Mouse (Mus musculus): Measurements from ENCODE around the gene 6820408C15Rik. TPM values are rescaled to one million over a fixed set of nuclear protein-coding genes. Genes with fewer than 3 reads are reported as not detected.
A peak's percentile ranks its signal among the peaks of the same experiment; 100 is the strongest.

The 6820408C15Rik gene
- polyA plus RNA-seq, 1 experiment from 2014 or later, result 0.49 TPM

DNA sequence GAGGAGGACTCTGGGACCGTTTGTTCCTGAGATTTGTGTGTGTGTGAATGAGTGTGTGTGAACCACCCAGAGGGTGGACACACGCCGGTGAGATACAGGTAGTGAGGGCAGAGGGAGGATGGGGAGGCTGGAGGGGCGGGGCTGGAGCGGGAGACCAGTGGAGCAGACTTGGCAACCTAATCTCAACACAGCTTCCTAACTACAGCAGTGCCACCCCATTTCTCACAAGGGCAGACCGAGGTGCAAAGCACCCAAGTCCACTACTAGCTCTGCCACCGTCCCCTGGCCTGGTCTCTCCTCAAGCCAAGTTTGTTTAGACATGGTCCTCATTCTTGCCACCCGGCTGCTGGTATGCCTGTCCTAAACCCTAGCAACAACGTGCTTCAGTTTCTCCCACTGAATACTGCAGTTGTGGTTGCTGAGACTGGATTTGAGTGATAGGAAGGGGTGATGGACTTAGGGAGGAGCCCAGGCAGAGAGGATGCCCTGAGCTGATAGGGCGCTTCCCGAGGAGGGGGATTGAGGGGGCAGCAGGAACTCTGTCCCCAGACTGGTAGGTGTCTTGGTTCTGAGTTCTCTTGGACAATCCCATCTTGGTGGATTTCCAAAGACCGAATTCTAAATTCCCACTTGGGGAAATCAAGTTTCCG is 20.0 kb upstream of the 6820408C15Rik start:
- H3K27me3 ChIP-seq (replicated peaks), result no peaks in the 10 kb centered on the region
- no peaks in the 10 kb centered on the region for H3K36me3 ChIP-seq
- H3K9ac ChIP-seq, result peak overlapping the region; percentile 45
- peaks cover 36% of the 10 kb centered on the region for H3K4me1 ChIP-seq (replicated peaks)
- no peak overlapping the region for H3K27ac ChIP-seq
- H3K4me2 ChIP-seq (replicated peaks), result peak overlapping the region; percentile 96
- no peak for ATAC-seq
- 25% methylated on average over 13 of the region's 13 CpGs for whole genome bisulfite sequencing
- H3K4me3 ChIP-seq (replicated peaks), result peak overlapping the region; percentile 82
- no peaks in the 10 kb centered on the region for H3K9me3 ChIP-seq

DNA sequence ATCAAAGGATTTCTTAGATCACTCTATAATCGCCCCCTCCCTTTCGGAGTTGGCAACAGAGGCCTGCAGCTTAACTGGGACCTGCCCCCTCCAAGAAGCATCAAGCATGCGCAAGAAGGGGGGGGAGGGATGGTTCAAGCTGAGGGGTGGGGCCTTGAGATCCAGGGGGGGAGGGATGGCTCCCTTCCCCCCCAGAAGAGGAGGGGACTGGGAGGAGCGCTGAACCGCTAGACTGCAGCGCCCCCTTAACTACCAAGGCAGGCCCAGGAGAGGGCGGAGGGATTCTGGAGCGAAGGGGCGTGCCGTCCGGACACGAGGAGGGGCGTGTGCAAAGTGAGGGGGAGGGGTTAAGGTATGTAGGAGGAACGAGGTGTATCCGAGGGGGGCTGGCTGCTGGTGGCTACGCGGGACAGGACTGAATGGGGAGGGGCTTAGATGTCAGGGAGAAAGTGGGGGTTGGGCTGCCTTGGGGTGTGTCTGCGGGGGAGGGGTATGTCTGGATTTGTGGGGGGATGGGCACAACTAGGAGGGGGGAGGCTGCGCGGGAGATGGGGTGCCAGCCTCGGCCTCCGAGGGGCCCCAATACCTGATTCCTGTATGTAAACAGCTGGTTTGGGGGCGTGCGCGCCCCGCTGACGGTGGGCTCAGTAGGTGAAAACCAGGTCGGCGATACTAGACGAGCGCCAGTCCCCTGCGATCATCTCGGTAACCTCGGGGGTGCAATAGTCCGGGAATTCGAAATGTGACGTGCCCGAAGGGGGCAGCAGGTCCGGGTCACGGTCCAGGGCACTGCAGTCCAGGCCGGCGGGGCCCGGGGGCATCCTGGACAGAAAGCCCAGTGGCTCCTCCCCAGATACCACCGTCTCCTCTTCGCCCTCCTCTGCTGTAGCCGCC is 19.0 kb upstream of the 6820408C15Rik start:
- Histone ChIP-seq H3K9me3 (no peaks in the 10 kb centered on the region), H3K9ac (peak overlapping the region; percentile 82), H3K36me3 (no peaks in the 10 kb centered on the region), H3K4me2 (replicated peaks) (peak overlapping the region; percentile 96), H3K27me3 (replicated peaks) (no peaks in the 10 kb centered on the region), H3K4me1 (replicated peaks) (peaks cover 36% of the 10 kb centered on the region), H3K4me3 (replicated peaks) (peak overlapping the region; percentile 82), H3K27ac (peak overlapping the region; percentile 99)
- ATAC-seq, result peak; percentile 65
- WGBS, result under 1% methylated on average over 45 of the region's 46 CpGs

DNA sequence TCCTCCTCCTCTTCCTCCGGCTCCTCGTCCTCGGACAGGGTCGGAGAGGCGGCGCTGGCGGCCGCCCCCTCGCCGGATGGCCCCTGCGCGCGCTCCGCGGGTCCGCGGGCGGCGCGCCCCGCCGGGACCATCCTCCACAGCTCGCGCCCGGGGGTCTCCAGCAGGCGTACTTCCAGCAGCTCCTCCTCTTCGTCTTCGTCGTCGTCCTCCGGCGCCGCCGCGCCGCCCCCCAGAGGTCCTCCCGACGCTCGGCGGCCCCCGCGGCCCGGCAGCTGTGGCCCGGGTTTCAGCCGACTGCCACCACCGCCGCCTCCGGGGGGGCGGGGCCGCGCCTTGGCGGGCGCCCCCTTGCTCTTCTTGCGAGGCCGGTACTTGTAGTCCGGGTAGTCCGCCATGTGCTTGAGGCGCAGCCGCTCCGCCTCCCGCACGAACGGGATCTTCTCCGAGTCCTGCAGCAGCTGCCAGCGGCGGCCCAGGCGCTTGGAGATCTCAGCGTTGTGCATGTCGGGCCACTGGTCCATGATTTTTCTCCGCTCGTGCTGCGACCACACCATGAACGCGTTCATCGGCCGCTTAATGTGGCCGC is 18.3 kb upstream of the 6820408C15Rik start:
- peak; percentile 26 for ATAC-seq
- no peaks in the 10 kb centered on the region for H3K9me3 ChIP-seq
- H3K27ac ChIP-seq, result peak overlapping the region; percentile 99
- H3K27me3 ChIP-seq (replicated peaks), result no peaks in the 10 kb centered on the region
- H3K9ac ChIP-seq, result peak overlapping the region; percentile 82
- under 1% methylated on average over 73 of the region's 77 CpGs for WGBS
- H3K4me2 ChIP-seq (replicated peaks), result peak overlapping the region; percentile 96
- H3K4me1 ChIP-seq (replicated peaks), result peaks cover 36% of the 10 kb centered on the region
- H3K36me3 ChIP-seq, result no peaks in the 10 kb centered on the region
- peak overlapping the region; percentile 82 for H3K4me3 ChIP-seq (replicated peaks)

DNA sequence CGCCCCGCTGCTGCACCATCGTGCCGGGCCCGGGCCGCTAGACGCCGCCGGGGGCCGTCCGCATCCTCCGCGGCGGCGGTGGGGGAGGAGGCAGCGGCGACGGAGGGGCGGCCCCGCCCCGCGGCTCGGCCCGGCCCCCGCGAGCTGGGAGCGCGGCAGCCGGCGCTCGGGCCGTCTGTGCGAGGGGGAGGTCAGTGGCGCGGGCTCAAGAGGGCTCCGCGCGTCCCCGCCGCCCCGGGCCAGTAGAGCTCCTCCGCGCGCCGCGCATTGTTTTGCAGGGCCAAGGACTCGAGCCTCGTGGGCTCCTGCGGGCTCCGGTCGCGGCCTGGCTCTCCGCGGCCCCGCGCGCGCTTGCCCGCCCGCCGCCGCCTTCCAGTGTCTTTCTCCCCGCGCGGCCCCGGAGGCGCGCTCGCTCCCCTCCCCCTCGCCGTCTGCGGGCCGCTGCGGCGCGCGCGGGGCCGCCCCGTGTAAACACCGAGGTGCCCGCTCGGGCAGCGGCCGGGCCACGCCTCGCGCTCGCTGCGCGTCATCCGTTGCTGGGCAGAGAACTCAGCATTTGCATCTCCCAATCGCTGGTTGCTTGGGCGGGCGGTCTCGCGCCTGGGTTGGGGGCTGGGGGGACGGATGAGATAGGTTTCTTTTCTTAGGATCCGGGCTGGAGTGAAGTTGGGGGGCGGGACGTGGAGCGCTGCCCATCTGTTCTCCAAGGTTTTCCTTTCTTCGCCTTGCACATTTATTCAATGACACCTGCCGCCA is 17.5 kb upstream of the 6820408C15Rik start, which contains the start of gene Sox12:
Sox12 (minus strand) TSS at position 384 of the 756 bp plus-strand sequence.
- no peaks in the 10 kb centered on the region for H3K36me3 ChIP-seq
- peak within 1 kb of the TSS; percentile 99 for H3K27ac ChIP-seq
- peak; percentile 68 for ATAC-seq

DNA sequence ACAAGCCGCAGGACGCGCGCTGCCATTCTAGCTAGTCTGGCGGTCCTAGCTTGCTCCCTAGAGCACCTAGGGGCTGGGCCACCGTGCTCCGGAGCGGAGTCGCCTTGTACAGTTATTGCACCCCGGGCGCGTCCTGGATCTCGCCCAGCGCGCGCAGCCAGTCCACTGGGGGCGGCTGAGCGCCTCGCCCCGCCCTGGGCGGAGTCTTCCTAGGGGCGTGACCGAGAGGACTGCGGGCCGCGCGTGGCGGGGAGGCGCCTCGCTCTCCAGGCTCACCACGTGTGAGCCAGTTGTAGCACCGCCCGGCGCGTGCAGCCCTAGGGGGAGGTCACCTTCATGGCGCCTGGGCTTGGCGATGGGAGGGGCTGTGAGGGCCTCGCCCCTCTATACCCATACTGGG is 16.7 kb upstream of the 6820408C15Rik start:
- Histone ChIP-seq H3K36me3 (no peaks in the 10 kb centered on the region), H3K4me2 (replicated peaks) (peak overlapping the region; percentile 96), H3K4me1 (replicated peaks) (peaks cover 30% of the 10 kb centered on the region), H3K9me3 (no peaks in the 10 kb centered on the region), H3K9ac (peak overlapping the region; percentile 82), H3K27me3 (replicated peaks) (no peaks in the 10 kb centered on the region), H3K4me3 (replicated peaks) (peak overlapping the region; percentile 82), H3K27ac (peak overlapping the region; percentile 99)
- under 1% methylated on average over 38 of the region's 38 CpGs for WGBS
- ATAC-seq, result peak; percentile 86

More for the DNA sequence above, 17.5 kb upstream of the 6820408C15Rik start, which contains the start of gene Sox12:
- Histone ChIP-seq H3K27me3 (replicated peaks) (no peaks in the 10 kb centered on the region), H3K9ac (peak within 1 kb of the TSS; percentile 82), H3K4me1 (replicated peaks) (peaks cover 36% of the 10 kb centered on the region), H3K4me3 (replicated peaks) (peak within 1 kb of the TSS; percentile 82), H3K4me2 (replicated peaks) (peak within 1 kb of the TSS; percentile 96), H3K9me3 (no peaks in the 10 kb centered on the region)
- under 1% methylated on average over 76 of the region's 104 CpGs for WGBS

DNA sequence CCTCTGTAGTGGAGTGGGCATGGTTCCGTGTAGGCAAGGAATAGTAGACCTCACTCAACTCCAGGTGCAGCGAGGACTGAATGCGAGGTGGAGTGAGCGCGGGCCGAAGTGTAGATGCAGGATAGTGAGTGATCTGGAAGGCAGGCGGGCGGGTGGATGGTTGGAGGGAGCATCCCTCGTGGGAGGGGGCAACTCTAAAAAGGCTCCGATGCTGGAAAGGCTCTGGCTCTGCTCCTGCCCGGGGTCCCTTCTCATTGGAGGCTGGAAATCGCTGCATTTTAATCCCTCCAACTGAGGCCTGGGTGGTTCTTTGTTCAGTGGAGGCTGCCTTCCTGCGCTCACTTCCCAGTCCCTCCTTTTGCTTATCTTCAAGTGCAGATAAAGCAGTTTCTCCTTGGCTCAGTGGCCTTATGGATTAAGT is 16.3 kb upstream of the 6820408C15Rik start:
- peak overlapping the region; percentile 82 for H3K4me3 ChIP-seq (replicated peaks)
- peak overlapping the region; percentile 99 for H3K27ac ChIP-seq
- peak overlapping the region; percentile 96 for H3K4me2 ChIP-seq (replicated peaks)
- H3K27me3 ChIP-seq (replicated peaks), result no peaks in the 10 kb centered on the region
- H3K36me3 ChIP-seq, result no peaks in the 10 kb centered on the region
- peak; percentile 9 for ATAC-seq
- no peaks in the 10 kb centered on the region for H3K9me3 ChIP-seq
- WGBS, result under 1% methylated on average over 13 of the region's 13 CpGs
- peaks cover 26% of the 10 kb centered on the region for H3K4me1 ChIP-seq (replicated peaks)
- H3K9ac ChIP-seq, result peak overlapping the region; percentile 82

DNA sequence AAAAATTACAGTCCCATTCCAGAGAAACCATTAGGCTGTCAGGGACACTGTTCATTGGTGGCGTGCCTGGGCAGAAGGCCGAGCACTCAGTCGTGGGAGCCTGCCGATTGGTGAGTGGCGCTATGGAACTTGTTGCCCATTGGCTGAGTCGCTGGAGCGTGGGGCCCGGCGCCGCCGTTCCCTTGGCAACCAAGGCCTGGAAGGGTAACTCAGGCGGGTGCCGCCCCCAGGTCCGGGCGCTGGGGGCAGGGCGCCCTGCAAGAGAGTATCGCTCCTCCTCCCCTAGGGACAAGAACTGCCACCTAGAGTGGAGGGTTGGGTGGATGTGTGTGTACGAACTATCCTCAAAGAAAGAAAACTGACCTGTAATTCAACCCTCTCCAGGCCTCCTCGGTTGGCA is 9.3 kb upstream of the 6820408C15Rik start:
- ATAC-seq, result peak; percentile 98
- H3K4me2 ChIP-seq (replicated peaks), result peak overlapping the region; percentile 64
- WGBS, result under 1% methylated on average over 19 of the region's 19 CpGs

DNA sequence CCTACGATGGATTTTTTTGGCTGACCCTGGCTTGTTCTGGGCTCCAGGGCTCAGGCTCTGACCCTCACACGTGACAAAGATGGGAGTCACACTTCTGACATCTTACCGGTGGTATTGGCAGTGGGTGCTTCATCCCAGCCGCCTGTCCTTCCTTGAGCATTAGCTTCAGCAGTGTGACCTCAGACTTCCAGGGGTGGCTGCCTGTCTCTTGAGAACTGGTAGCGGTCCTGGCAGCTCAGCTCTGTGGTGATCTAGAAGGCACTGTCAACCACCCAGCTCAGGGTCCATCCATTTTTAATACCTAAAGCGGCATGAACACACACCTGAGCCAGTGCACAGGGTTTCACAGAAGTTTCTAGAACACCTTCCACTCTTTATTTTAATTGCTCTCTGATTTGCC is 5.6 kb upstream of the 6820408C15Rik start:
- ATAC-seq, result no peak
- Histone ChIP-seq H3K9me3 (no peaks in the 10 kb centered on the region), H3K4me1 (replicated peaks) (peaks cover 25% of the 10 kb centered on the region), H3K4me3 (replicated peaks) (no peak overlapping the region), H3K4me2 (replicated peaks) (no peak overlapping the region), H3K36me3 (no peaks in the 10 kb centered on the region), H3K27ac (peak overlapping the region; percentile 95), H3K9ac (no peak overlapping the region), H3K27me3 (replicated peaks) (no peaks in the 10 kb centered on the region)
- WGBS, result 66% methylated on average over 6 of the region's 6 CpGs

More for the DNA sequence above, 9.3 kb upstream of the 6820408C15Rik start:
- H3K4me3 ChIP-seq (replicated peaks), result peak overlapping the region; percentile 32
- H3K36me3 ChIP-seq, result no peaks in the 10 kb centered on the region
- H3K4me1 ChIP-seq (replicated peaks), result peaks cover 19% of the 10 kb centered on the region
- H3K9ac ChIP-seq, result peak overlapping the region; percentile 23
- H3K27me3 ChIP-seq (replicated peaks), result no peaks in the 10 kb centered on the region
- H3K9me3 ChIP-seq, result no peaks in the 10 kb centered on the region
- peak overlapping the region; percentile 42 for H3K27ac ChIP-seq

DNA sequence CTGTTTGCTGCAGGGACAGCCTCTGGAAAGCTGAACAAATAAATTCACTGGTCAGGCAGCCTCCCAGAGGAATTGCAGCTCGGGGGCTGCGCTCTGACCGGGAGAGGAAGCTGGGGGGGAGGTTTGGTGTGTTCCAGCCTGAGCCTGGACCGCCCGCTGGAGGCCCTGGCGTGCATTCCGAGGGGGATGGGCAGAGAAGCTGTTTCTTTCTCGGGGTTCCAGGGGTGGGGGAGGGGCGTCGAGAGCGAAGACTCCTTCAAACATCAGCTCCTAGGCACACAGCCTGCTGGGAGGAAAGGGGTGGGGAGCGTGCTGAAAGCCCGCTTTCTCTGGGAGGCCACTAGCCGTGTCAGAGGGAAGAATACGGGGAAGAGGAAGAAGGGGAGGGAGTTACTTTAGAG is 4.4 kb upstream of the 6820408C15Rik start:
- Histone ChIP-seq H3K4me2 (replicated peaks) (peak overlapping the region; percentile 79), H3K4me3 (replicated peaks) (peak overlapping the region; percentile 19), H3K9ac (peak overlapping the region; percentile 29), H3K36me3 (no peaks in the 10 kb centered on the region), H3K27me3 (replicated peaks) (no peaks in the 10 kb centered on the region), H3K4me1 (replicated peaks) (peaks cover 27% of the 10 kb centered on the region), H3K27ac (peak overlapping the region; percentile 95), H3K9me3 (no peaks in the 10 kb centered on the region)
- ATAC-seq, result peak; percentile 67
- WGBS, result 6% methylated on average over 15 of the region's 15 CpGs

DNA sequence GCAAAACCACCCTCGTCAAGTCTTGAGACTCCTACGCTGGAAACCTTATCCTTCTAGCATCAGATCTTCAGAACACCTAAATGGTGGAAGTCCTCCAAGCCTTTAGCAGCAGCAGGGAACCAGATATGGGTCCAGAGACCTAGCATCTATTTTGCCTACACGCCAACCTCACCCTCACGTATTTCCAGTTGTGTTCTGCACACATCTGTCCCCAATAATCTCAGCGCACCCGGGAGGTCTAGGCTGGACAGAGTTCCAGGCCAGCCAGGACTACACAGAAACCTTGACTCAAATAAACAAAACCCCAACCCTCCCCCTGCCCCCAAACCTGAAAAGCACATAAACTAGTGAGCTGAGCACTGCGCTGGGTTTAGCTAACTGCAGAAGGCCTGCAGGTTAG is 3.9 kb upstream of the 6820408C15Rik start:
- Histone ChIP-seq H3K4me2 (replicated peaks) (peak overlapping the region; percentile 79), H3K36me3 (no peaks in the 10 kb centered on the region), H3K4me1 (replicated peaks) (peaks cover 24% of the 10 kb centered on the region), H3K27me3 (replicated peaks) (no peaks in the 10 kb centered on the region), H3K4me3 (replicated peaks) (peak overlapping the region; percentile 19), H3K9me3 (no peaks in the 10 kb centered on the region), H3K27ac (peak overlapping the region; percentile 95), H3K9ac (peak overlapping the region; percentile 29)
- no peak for ATAC-seq
- 11% methylated on average over 7 of the region's 7 CpGs for WGBS

DNA sequence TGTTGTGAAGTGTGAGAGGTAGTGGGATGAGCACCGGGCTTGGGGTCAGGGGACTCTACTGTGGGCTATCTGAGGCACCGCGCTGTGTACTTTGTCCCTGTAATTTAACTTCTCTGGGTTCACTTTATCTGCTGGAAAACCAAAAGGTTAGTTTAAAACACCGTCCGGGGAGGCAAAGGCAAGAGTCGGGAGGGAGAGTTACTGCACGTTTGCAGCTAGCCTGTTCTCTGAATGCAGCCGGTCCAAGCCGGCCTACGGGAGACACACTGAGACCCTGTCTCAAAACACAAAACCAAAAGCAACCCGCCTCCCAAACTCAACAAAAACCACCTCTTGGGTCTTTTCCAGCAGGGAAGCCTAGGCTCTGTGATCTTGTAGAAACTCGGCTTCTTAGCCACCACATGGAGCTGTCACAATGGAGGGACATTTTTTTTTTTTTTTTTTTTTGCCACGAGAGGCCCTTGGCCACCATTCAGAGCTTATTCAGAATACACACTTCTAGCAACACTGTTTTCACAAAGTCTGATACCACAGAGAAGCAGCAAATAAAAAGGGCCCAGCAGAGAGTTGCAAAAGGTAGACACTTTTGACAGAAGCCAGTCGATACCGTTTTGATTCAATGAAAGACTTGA is 2.7 kb upstream of the 6820408C15Rik start:
- H3K27ac ChIP-seq, result peak overlapping the region; percentile 96
- no peaks in the 10 kb centered on the region for H3K27me3 ChIP-seq (replicated peaks)
- peak overlapping the region; percentile 99 for H3K9ac ChIP-seq
- no peaks in the 10 kb centered on the region for H3K36me3 ChIP-seq
- 4% methylated on average over 15 of the region's 15 CpGs for WGBS
- no peak for ATAC-seq
- peak overlapping the region; percentile 83 for H3K4me3 ChIP-seq (replicated peaks)
- no peaks in the 10 kb centered on the region for H3K9me3 ChIP-seq
- peaks cover 22% of the 10 kb centered on the region for H3K4me1 ChIP-seq (replicated peaks)
- peak overlapping the region; percentile 79 for H3K4me2 ChIP-seq (replicated peaks)

Measured in intestine, embryonic 15.5 days (tissue).